ENCODE assay signal across 21 mouse cellular contexts in genomic region chr6:117207289-117207688, GRCm38 (mm10). TPM values are rescaled to one million over a fixed set of nuclear protein-coding genes. Genes with fewer than 3 reads are reported as not detected.
DNase-seq lines count a peak whose midpoint lies in the region; ATAC-seq lines count a peak whose summit lies in the region.
"Had no signal": no experiment of that assay in that cellular context is flagged by ENCODE, and none has a peak within 500 bp of the region (broad histone marks: within the 10 kb centered on the region; RNA-seq: fewer than 3 reads in every experiment).

No protein-coding gene starts in this region.

- no peaks in the 10 kb centered on the region for H3K9me3 ChIP-seq in forebrain, embryonic 12.5 days
- H3K9me3 ChIP-seq in midbrain, embryonic 10.5 days (replicated peaks), result no peaks in the 10 kb centered on the region
- H3K9me3 ChIP-seq: embryonic facial prominence, embryonic 12.5 days; forebrain, embryonic 13.5 days; heart, embryonic 12.5 days; hindbrain, embryonic 15.5 days had no signal

- H3K4me1 ChIP-seq in forebrain, embryonic 12.5 days, result no peaks in the 10 kb centered on the region
- H3K4me1 ChIP-seq in midbrain, embryonic 10.5 days, result no peaks in the 10 kb centered on the region
- H3K4me1 ChIP-seq: forebrain, embryonic 13.5 days; hindbrain, embryonic 15.5 days had no signal

- no peak overlapping the region for H3K27ac ChIP-seq in forebrain, embryonic 12.5 days
- H3K27ac ChIP-seq in midbrain, embryonic 10.5 days (replicated peaks), result no peak overlapping the region
- H3K27ac ChIP-seq: embryonic facial prominence, embryonic 12.5 days; forebrain, embryonic 13.5 days; heart, adult 2 months; hindbrain, embryonic 15.5 days had no signal

- H3K4me3 ChIP-seq in forebrain, embryonic 12.5 days (replicated peaks), result no peak overlapping the region
- H3K4me3 ChIP-seq in midbrain, embryonic 10.5 days, result no peak overlapping the region
- H3K4me3 ChIP-seq: embryonic facial prominence, embryonic 12.5 days; forebrain, embryonic 13.5 days; heart, adult 2 months; heart, embryonic 12.5 days; hindbrain, embryonic 15.5 days had no signal

- H3K4me2 ChIP-seq in forebrain, embryonic 12.5 days, result no peak overlapping the region
- H3K4me2 ChIP-seq: embryonic facial prominence, embryonic 12.5 days; forebrain, embryonic 13.5 days; heart, embryonic 12.5 days; hindbrain, embryonic 15.5 days had no signal

- no peaks in the 10 kb centered on the region for H3K27me3 ChIP-seq in forebrain, embryonic 12.5 days
- H3K27me3 ChIP-seq in midbrain, embryonic 10.5 days (ENCODE audit: low read depth, poor library complexity, severe bottlenecking), result no peaks in the 10 kb centered on the region
- H3K27me3 ChIP-seq: embryonic facial prominence, embryonic 12.5 days; forebrain, embryonic 13.5 days; hindbrain, embryonic 15.5 days had no signal

- no peak for ATAC-seq in forebrain, embryonic 12.5 days (ENCODE audit: low FRiP score)
- ATAC-seq: CD4-positive, CD25-positive, alpha-beta regulatory T cell, adult 4 months; forebrain, embryonic 13.5 days; forebrain, postnatal 0 days; intestine, embryonic 16.5 days had no signal

- WGBS in forebrain, embryonic 12.5 days, result 96% methylated on average over 1 of the region's 1 CpGs
- 95% methylated on average over 1 of the region's 1 CpGs for WGBS in midbrain, embryonic 10.5 days

- no peak overlapping the region for H3K9ac ChIP-seq in forebrain, embryonic 12.5 days
- H3K9ac ChIP-seq: embryonic facial prominence, embryonic 12.5 days; forebrain, embryonic 13.5 days; forebrain, postnatal 0 days; heart, embryonic 12.5 days; hindbrain, embryonic 15.5 days had no signal

- H3K36me3 ChIP-seq in forebrain, embryonic 12.5 days (replicated peaks), result no peaks in the 10 kb centered on the region
- no peaks in the 10 kb centered on the region for H3K36me3 ChIP-seq in midbrain, embryonic 10.5 days
- H3K36me3 ChIP-seq: embryonic facial prominence, embryonic 12.5 days; G1E; heart, embryonic 12.5 days; hindbrain, embryonic 15.5 days had no signal

- DNase-seq in gastrocnemius, postnatal 25 days, result peak; percentile 2
- no peak for DNase-seq in gastrocnemius, postnatal 10 days
- DNase-seq in kidney, adult 9 months, result peak; percentile 13
- DNase-seq in kidney, adult 18-20 months, result no peak
- peak; percentile 75 for DNase-seq in NIH3T3 (ENCODE audit: low read depth)
- peak; percentile 53 for DNase-seq in fibroblast of lung, adult 2 months (ENCODE audit: low read depth)
- DNase-seq in midbrain, embryonic 10.5 days (ENCODE audit: low spot score), result no peak
- DNase-seq: B cell, adult 2 months; cerebellum, adult 11-12 months; cerebellum, adult 9-10 months; cerebellum, postnatal 25 days; forebrain, postnatal 0 days; heart, adult 2 months had no signal

RNA-seq across cellular contexts. Expression of gene Cxcl12, which starts 39.0 kb away (rescaled TPM):
- 10 to 100 TPM; 38.5 to 47.4 TPM for total RNA-seq in gastrocnemius, postnatal 25 days (2021)
- total RNA-seq in gastrocnemius, postnatal 10 days (2021), result 100 to 1,000 TPM in 1 of 2 experiments, 10 to 100 TPM in 1; 69.8 to 106 TPM
- polyA plus RNA-seq in forebrain, embryonic 12.5 days (2016; fragmentation: Nextera tagmentation; extraction: Ambion mirVana), result 56.4 and 63.4 TPM in 2 replicates
- polyA plus RNA-seq in midbrain, embryonic 10.5 days (2016; fragmentation: Nextera tagmentation; extraction: Ambion mirVana), result 59.9 and 72.6 TPM in 2 replicates
- polyA plus RNA-seq: CD4-positive, CD25-positive, alpha-beta regulatory T cell, adult 4 months; G1E had no signal

Comparison
In these comparisons a context has a peak if more than half of its experiments do, and no peak if none do; other contexts are left out.
1. DNase-seq: peak in gastrocnemius, postnatal 25 days (single experiment), kidney, adult 9 months (single experiment), NIH3T3 (single experiment) and fibroblast of lung, adult 2 months (single experiment); none in gastrocnemius, postnatal 10 days (single experiment), kidney, adult 18-20 months (single experiment) and midbrain, embryonic 10.5 days (single experiment).